Mouse (Mus musculus): ENCODE results near the gene Mapk7.

Mapk7 gene

GRCm38 (mm10) chr11:61494129-61494997 is at the start of gene Mapk7:
Gene Mapk7, minus strand, starts transcription at chr11:61494406.
- DNase-seq (ENCODE audit: low spot score), result peak; percentile 94

DNA sequence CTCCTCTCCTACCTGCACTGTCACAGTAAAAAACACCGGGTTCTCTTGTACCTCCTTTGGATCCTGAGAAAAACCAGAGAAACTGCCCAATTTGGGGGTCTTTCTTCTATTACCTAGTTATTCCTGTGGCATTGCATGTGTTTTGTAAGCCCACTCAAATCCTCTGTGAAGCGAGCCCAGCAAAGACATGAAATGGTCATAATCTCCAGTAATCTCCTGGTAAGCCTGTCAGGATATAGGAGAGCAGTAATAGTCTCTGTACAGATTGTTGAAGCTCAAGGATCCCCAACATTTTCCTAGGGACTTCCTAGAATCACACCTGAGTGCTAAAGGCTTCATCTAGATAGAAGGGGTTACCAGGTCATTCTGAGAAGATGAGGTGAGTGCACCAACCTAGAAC is 46.9 kb upstream of the Mapk7 start:
- DNase-seq (ENCODE audit: low spot score), result no peak

GRCm38 (mm10) chr11:61540642-61541041 is 46.4 kb upstream of the Mapk7 start:
- no peak for DNase-seq (ENCODE audit: low spot score)

- no peak for DNase-seq (ENCODE audit: low spot score)
Measured at GRCm38 (mm10) chr11:61537362-61537761, 43.2 kb upstream of the Mapk7 start.

- DNase-seq (ENCODE audit: low spot score), result no peak
Measured at GRCm38 (mm10) chr11:61536952-61537351, 42.7 kb upstream of the Mapk7 start.

- no peak for DNase-seq (ENCODE audit: low spot score)
Measured at GRCm38 (mm10) chr11:61535530-61535929, 41.3 kb upstream of the Mapk7 start.

GRCm38 (mm10) chr11:61533571-61533970 is 39.4 kb upstream of the Mapk7 start:
- DNase-seq (ENCODE audit: low spot score), result no peak

DNA sequence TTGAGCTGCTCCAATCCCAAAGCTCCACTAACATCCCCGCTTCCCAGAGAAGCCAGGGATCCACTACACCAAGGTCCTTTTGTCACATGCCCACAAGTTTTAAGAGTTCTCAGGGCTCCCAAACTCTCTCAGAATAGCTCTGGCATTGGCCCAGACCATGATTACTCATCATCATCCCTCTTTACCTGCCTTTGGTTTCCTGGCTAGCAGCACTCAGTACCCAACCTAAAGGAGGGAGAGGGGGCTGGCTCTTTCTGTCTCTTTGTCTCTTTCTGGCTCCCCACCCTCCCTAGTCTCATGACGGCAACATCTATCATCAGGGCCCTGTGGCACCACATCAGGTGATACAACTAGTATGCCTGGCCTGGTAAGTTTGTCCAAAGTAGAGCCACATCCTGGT is 38.6 kb upstream of the Mapk7 start:
- no peak for DNase-seq (ENCODE audit: low spot score)

DNA sequence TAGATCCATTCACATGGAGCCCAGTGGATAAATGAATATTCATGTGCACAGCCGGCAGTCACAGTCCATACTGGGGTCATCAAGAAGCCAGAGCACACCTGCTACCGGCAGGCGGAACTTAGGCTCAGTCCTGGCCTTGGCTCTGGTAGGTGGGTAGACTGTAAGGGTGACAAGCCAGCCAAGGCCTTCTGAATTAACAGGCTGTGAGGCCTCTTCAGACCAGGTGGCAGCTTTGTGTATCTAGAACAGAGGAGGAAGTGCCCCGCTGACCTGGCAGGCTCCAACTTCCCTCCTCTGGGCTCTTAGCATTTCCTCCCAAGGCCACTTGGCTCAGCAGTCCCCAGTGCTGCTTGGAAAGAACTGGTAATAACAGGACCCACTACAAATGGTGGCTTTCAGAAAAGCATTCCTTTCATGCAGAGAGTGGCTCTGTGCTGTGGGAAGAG is 35.1 kb upstream of the Mapk7 start:
- DNase-seq (ENCODE audit: low spot score), result no peak

- DNase-seq (ENCODE audit: low spot score), result no peak
Measured at GRCm38 (mm10) chr11:61526872-61527271, 32.7 kb upstream of the Mapk7 start.

DNA sequence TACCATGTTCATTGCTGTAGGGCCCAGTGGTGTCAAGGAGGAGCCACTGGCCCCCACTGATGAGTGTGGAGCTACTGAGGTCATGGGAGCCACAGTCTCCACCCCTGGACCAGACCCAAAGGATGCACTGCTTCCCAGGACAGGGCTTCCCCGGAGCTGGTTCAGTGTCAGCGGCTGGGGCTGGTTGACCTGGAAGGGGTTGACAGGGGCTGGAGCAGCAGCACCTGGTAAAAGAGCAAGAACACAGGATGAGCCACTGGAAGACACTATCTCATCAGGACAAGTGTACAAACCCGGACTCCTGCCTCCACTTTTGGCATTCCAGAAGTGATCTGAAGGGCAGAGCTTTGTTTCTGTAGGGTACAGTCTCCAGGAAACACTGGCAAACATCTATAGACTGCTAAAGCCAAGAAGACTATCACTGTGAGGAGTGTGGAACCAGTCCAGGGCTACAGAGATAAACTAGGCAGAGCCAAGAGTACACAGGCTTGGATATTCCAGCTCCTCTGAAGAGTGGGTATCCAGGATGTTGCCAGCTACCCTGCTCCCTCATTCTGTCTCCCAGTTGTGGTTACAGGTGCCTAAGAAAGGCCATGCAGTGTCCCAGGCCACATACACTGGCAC is 25.4 kb upstream of the Mapk7 start:
- DNase-seq (ENCODE audit: low spot score), result no peak

GRCm38 (mm10) chr11:61518871-61519270 is 24.7 kb upstream of the Mapk7 start:
- DNase-seq (ENCODE audit: low spot score), result no peak

GRCm38 (mm10) chr11:61517971-61518370 is 23.8 kb upstream of the Mapk7 start:
- no peak for DNase-seq (ENCODE audit: low spot score)

DNA sequence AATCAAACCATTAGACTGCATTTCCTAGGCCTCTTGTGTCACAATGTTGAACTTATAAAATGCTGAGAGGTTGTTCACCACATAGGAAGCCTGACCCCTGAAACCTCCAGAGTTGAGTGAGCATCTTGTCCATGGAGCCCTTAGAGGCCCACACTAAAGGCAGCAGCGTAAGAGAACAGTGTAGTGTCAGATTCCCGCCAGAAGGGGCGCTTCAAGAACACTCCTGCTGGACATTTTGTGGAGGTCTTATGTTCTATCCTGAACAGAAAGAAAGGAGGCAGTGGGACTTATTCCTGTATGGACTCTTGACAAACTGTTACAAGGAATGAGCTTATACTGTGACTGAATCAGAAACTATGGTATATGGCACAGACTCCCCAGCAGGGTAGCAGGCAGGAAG is 20.7 kb upstream of the Mapk7 start:
- peak; percentile 19 for DNase-seq (ENCODE audit: low spot score)

DNA sequence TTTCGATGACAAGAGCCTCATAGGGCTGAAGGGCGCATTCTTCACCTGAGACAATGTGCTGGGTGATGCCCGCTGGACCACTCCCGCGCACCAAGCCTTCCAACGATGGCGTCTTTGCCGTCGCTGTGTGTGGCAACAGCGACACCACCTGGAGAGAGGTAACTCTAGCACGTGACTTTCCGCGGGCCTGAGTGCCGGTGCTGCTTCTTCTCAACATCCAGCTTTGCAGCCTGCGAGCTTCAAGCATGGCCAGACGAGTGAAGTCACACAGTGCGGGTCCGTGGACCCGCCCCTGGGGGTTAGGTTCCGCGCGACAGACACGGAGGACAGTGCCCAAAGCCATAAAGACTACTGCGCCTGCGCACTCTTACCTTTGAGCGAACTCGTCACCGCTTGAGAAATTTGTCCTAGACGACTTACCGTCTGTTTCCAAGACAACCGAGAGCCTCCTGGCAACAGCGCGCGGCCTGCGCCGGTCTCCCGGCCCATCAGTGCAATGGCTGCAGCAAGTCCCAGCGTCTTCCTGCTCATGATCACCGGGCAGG is 10.6 kb upstream of the Mapk7 start, which contains the start of gene B9d1:
TSS of gene B9d1 (plus strand) at position 432 of the 545 bp plus-strand sequence.
- DNase-seq (ENCODE audit: low spot score), result peak; percentile 95

DNA sequence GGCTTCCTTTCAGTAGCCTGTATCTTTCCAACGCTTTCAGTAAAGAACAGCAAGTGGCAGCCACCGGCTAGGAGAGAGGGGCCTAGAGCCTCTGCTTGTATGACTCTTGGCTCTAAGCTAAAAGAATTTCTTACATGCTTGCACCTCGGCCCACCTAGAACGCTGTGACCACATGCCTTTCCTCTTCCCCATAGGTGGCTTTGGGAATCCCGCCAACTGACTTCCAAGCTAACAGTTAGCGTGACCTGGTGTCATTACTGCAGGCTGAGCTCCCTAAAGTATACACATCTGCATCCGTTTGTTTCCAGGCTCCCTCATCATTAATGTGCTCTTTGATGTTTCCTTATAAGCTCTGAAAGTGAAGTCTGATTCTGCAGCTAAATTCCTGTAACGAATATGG is 9.7 kb upstream of the Mapk7 start:
- DNase-seq (ENCODE audit: low spot score), result no peak

DNA sequence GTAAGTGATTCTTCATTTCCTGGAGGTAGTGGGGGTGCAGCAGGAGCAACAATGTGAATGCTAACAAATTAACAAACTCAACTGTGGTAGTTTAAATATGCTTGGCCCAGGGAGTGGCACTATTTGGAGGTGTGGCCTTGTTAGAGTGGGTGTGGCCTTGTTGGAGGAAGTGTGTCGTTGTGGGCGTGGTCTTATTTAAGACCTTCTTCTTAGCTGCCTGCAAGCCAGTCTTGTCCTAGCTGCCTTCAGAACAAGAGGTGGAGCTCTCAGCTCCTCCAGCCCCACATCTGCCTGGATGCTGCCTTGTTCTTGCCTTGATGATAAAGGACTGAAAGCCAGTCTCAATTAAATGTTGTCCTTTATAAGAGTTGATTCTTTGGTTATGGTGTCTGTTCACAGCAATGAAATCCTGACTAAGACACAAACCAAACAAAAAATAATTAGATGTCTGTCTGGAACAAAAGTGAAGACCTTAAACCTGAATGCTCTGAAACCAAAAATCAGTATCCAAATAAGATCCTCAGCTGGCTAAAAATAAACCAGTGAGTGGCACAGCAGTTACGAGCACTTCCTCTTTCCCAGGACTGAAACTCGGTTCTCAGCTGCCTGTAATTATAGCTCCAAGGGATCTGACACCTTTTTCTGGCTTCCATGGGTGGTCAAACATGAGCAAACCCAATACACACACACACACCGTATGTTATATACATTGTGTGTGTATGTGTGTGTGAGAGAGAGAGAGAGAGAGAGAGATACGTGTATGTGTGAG is 4.7 kb upstream of the Mapk7 start:
- no peak for DNase-seq (ENCODE audit: low spot score)

- DNase-seq (ENCODE audit: low spot score), result no peak
Measured at GRCm38 (mm10) chr11:61497490-61497889, 3.3 kb upstream of the Mapk7 start.

- DNase-seq (ENCODE audit: low spot score), result no peak
Measured at GRCm38 (mm10) chr11:61495528-61495927, 1.3 kb upstream of the Mapk7 start.

- DNase-seq (ENCODE audit: low spot score), result no peak
Measured at GRCm38 (mm10) chr11:61493525-61494128, 579 bp downstream of the Mapk7 start.

GRCm38 (mm10) chr11:61492749-61493401 is 1.3 kb downstream of the Mapk7 start:
- DNase-seq (ENCODE audit: low spot score), result no peak

Measured in c-Kit-positive CD71-positive TER-119-positive erythroid progenitor cells, embryonic 14.5 days (primary cell).